Mouse (Mus musculus) cerebellum, adult (tissue): ENCODE data around the gene Olfr1055.
"Not testable (repeated sequence)": the region's sequence is repeated elsewhere in the genome, so short reads cannot be mapped to it uniquely, and the experiment has no call there.

Source experiments
- ATAC-seq: cut with Nextera tagmentation; 2 replicates; pipeline ENCODE4 v1.9.2; 2017; ENCODE audit warnings: mild to moderate bottlenecking, moderate library complexity, mixed read lengths; ENCODE audit not compliant: insufficient number of reproducible peaks, low FRiP score, low TSS enrichment

Olfr1055 gene

GRCm38 (mm10) chr2:86350184-86350583 lies at the start of gene Olfr1055:
TSS of gene Olfr1055 (minus strand) at chr2:86350284.
- ATAC-seq: no peak

GRCm38 (mm10) chr2:86395114-86395513 lies 45.0 kb upstream of the Olfr1055 start:
- no peak for ATAC-seq

- not testable (repeated sequence) for ATAC-seq
Observed at GRCm38 (mm10) chr2:86388461-86388860, 38.4 kb upstream of the Olfr1055 start, which contains the start of gene Olfr1058. TSS of gene Olfr1058 (minus strand) at chr2:86388561.

GRCm38 (mm10) chr2:86378293-86378692 lies 28.2 kb upstream of the Olfr1055 start, which contains the start of gene Olfr1057:
TSS of gene Olfr1057 (minus strand) at chr2:86378393.
- ATAC-seq: no peak

GRCm38 (mm10) chr2:86366342-86366741 lies 16.3 kb upstream of the Olfr1055 start:
- ATAC-seq: not testable (repeated sequence)

- no peak for ATAC-seq
Observed at GRCm38 (mm10) chr2:86362369-86362768, 12.3 kb upstream of the Olfr1055 start, which contains the start of gene Olfr1056. TSS of gene Olfr1056 (minus strand) at chr2:86362469.

- ATAC-seq: not testable (repeated sequence)
Observed at GRCm38 (mm10) chr2:86351751-86352150, 1.7 kb upstream of the Olfr1055 start.

GRCm38 (mm10) chr2:86335333-86335732 lies 14.8 kb downstream of the Olfr1055 start, which contains the start of gene Olfr1054:
TSS of gene Olfr1054 (minus strand) at chr2:86335433.
- no peak for ATAC-seq

- ATAC-seq: no peak
Observed at GRCm38 (mm10) chr2:86315184-86315583, 34.9 kb downstream of the Olfr1055 start, which contains the start of gene Olfr1053. TSS of gene Olfr1053 (minus strand) at chr2:86315284.
